Mouse (Mus musculus) testis, adult 2 months (tissue): ENCODE data around the gene Tmem181a. TPM values are rescaled to one million over a fixed set of nuclear protein-coding genes. Genes with fewer than 3 reads are reported as not detected.
"Not testable (repeated sequence)": the region's sequence is repeated elsewhere in the genome, so short reads cannot be mapped to it uniquely, and the experiment has no call there.

Experiments used
- H3K27ac ChIP-seq: fragments of 200-500 bp; 2 replicates; pipeline ENCODE4 v1.5.1; 2012; ENCODE audit warnings: low read depth, low read length; ENCODE audit not compliant: control insufficient read depth, insufficient read depth
- H3K27me3 ChIP-seq: fragments of 200-500 bp; 2 replicates; pipeline ENCODE4 v1.6.1; 2012; ENCODE audit warnings: mild to moderate bottlenecking, low read length, moderate library complexity; ENCODE audit not compliant: control insufficient read depth, insufficient read depth
- H3K36me3 ChIP-seq: fragments of 200-500 bp; 2 replicates; pipeline ENCODE4 v1.6.1; 2012; ENCODE audit warnings: mild to moderate bottlenecking, low read length; ENCODE audit not compliant: control insufficient read depth, insufficient read depth
- H3K4me1 ChIP-seq: fragments of 200-500 bp; 2 replicates; pipeline ENCODE4 v1.6.1; 2012; ENCODE audit warnings: low read length; ENCODE audit not compliant: control insufficient read depth, insufficient read depth
- H3K4me3 ChIP-seq: fragments of 200-500 bp; 2 replicates; pipeline ENCODE4 v1.5.1; 2012; ENCODE audit warnings: low read depth, mild to moderate bottlenecking, low read length, moderate library complexity, mixed read lengths; ENCODE audit not compliant: control insufficient read depth
- POLR2A ChIP-seq: fragments of 200-500 bp; IDR thresholded peaks from 2 replicates; pipeline ENCODE4 v1.6.1; 2012; ENCODE audit warnings: low read depth, mild to moderate bottlenecking, inconsistent platforms, low read length, moderate library complexity; ENCODE audit not compliant: control insufficient read depth
- polyA plus RNA-seq: library from polyadenylated mRNA; depleted of rRNA; stranded (reverse); fragments of >200 nt; gene quantifications from 2 replicates; pipeline ENCODE4 v1.2.3, GENCODE M21; 2012

Gene Tmem181a
- polyA plus RNA-seq, 1 experiment, result 9.9 TPM

GRCm38 (mm10) chr17:6311716-6312115 lies 55.1 kb downstream of the Tmem181a start:
- H3K4me3 ChIP-seq, H3K27me3 ChIP-seq, H3K4me1 ChIP-seq, H3K27ac ChIP-seq, H3K36me3 ChIP-seq: not testable (repeated sequence)

- H3K27me3 ChIP-seq, H3K4me1 ChIP-seq, H3K27ac ChIP-seq, H3K36me3 ChIP-seq, H3K4me3 ChIP-seq: not testable (repeated sequence)
These were observed 56.1 kb downstream of the Tmem181a start for GRCm38 (mm10) chr17:6312755-6313154.

GRCm38 (mm10) chr17:6314493-6314892 lies 57.8 kb downstream of the Tmem181a start:
- not testable (repeated sequence) for H3K36me3 ChIP-seq, H3K27me3 ChIP-seq, H3K27ac ChIP-seq, H3K4me1 ChIP-seq, H3K4me3 ChIP-seq

- H3K27me3 ChIP-seq, H3K4me3 ChIP-seq, H3K36me3 ChIP-seq, H3K4me1 ChIP-seq, H3K27ac ChIP-seq: not testable (repeated sequence)
These were observed 59.0 kb downstream of the Tmem181a start for GRCm38 (mm10) chr17:6315706-6316105.

- not testable (repeated sequence) for H3K27me3 ChIP-seq, H3K4me1 ChIP-seq, H3K36me3 ChIP-seq
- peak overlapping the region; percentile 74; the same call in 1 of the 2 replicates for H3K27ac ChIP-seq
- peak overlapping the region; percentile 82 for H3K4me3 ChIP-seq
These were observed 59.9 kb downstream of the Tmem181a start for GRCm38 (mm10) chr17:6316379-6317126.

GRCm38 (mm10) chr17:6317339-6317985 lies 60.8 kb downstream of the Tmem181a start, which contains the start of gene Dynlt1a:
TSS of gene Dynlt1a (minus strand) at chr17:6317500.
- Histone ChIP-seq H3K27ac (peak within 1 kb of the TSS; percentile 74; the same call in 1 of the 2 replicates), H3K4me3 (peak within 1 kb of the TSS; percentile 82)
- peak; percentile 74 for TF ChIP-seq POLR2A
- not testable (repeated sequence) for H3K4me1 ChIP-seq, H3K27me3 ChIP-seq, H3K36me3 ChIP-seq

GRCm38 (mm10) chr17:6321081-6321777 lies 64.6 kb downstream of the Tmem181a start:
- not testable (repeated sequence) for H3K27ac ChIP-seq, H3K4me1 ChIP-seq, H3K36me3 ChIP-seq, H3K4me3 ChIP-seq, H3K27me3 ChIP-seq

GRCm38 (mm10) chr17:6321778-6322101 lies 65.1 kb downstream of the Tmem181a start:
- H3K4me1 ChIP-seq, H3K27me3 ChIP-seq, H3K27ac ChIP-seq, H3K36me3 ChIP-seq, H3K4me3 ChIP-seq: not testable (repeated sequence)

GRCm38 (mm10) chr17:6325021-6325420 lies 68.4 kb downstream of the Tmem181a start:
- not testable (repeated sequence) for H3K27ac ChIP-seq, H3K27me3 ChIP-seq, H3K4me1 ChIP-seq, H3K36me3 ChIP-seq
- H3K4me3 ChIP-seq, result peak overlapping the region; percentile 42; the same call in 1 of the 2 replicates

GRCm38 (mm10) chr17:6325543-6325942 lies 68.9 kb downstream of the Tmem181a start:
- H3K27ac ChIP-seq, H3K36me3 ChIP-seq, H3K27me3 ChIP-seq, H3K4me1 ChIP-seq: not testable (repeated sequence)
- H3K4me3 ChIP-seq, result peak overlapping the region; percentile 54

GRCm38 (mm10) chr17:6327554-6327953 lies 70.9 kb downstream of the Tmem181a start:
- not testable (repeated sequence) for H3K27me3 ChIP-seq, H3K4me1 ChIP-seq, H3K36me3 ChIP-seq, H3K27ac ChIP-seq, H3K4me3 ChIP-seq

GRCm38 (mm10) chr17:6328997-6329396 lies 72.3 kb downstream of the Tmem181a start:
- H3K4me3 ChIP-seq, H3K36me3 ChIP-seq, H3K27ac ChIP-seq, H3K4me1 ChIP-seq, H3K27me3 ChIP-seq: not testable (repeated sequence)
